Mouse (Mus musculus): ENCODE results near the gene Defb23. TPM values are rescaled to one million over a fixed set of nuclear protein-coding genes. Genes with fewer than 3 reads are reported as not detected.

Gene Defb23
- total RNA-seq (2018; cell fraction: chromatin; rRNA removed): not detected
- not detected for total RNA-seq (2018; cell fraction: cytosol; rRNA removed)
- not detected for total RNA-seq (2018; cell fraction: nucleus; rRNA removed)
- polyA plus RNA-seq (2018): not detected in 3 replicates

GRCm38 (mm10) chr2:152464570-152465150 is at the start of gene Defb23:
Defb23 (minus strand) TSS chr2:152464620.
- Histone ChIP-seq H3K4me3 (ENCODE audit: inconsistent target) (no peak within 1 kb of the TSS), H3K36me3 (ENCODE audit: inconsistent target) (no peaks in the 10 kb centered on the region), H3K27ac (no peak within 1 kb of the TSS), H3K79me2 (ENCODE audit: inconsistent target) (no peaks in the 10 kb centered on the region)
- WGBS (ENCODE audit: missing documents): 92% methylated on average over 3 of the region's 3 CpGs

GRCm38 (mm10) chr2:152511592-152511991 is 47.2 kb upstream of the Defb23 start, which contains the start of gene Defb26:
Defb26 (minus strand) TSS chr2:152511692.
- H3K27ac ChIP-seq: no peak within 1 kb of the TSS
- H3K4me3 ChIP-seq (ENCODE audit: inconsistent target): no peak within 1 kb of the TSS
- 87% methylated on average over 1 of the region's 1 CpGs for WGBS (ENCODE audit: missing documents)
- H3K36me3 ChIP-seq (ENCODE audit: inconsistent target): no peaks in the 10 kb centered on the region
- H3K79me2 ChIP-seq (ENCODE audit: inconsistent target): no peaks in the 10 kb centered on the region

DNA sequence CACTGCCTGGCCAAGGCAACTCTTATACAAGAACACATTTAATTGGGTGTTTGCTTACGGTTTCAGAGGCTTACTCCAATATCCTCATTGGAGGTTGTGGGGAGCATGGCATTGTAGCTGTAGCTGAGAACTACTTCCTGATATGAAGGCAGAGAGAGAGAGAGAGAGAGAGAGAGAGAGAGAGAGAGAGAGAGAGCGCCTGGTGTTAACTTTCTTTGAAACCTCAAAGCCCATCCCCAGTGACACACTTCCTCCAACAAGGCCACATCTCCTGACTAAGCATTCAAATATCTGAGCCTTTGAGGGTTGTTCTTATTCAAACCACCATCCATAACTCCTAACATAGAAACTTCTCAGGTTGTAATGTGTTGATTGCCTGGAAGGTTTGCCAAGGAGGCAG is 39.5 kb upstream of the Defb23 start:
- Histone ChIP-seq H3K4me3 (ENCODE audit: inconsistent target) (no peak overlapping the region), H3K27ac (no peak overlapping the region), H3K79me2 (ENCODE audit: inconsistent target) (no peaks in the 10 kb centered on the region), H3K36me3 (ENCODE audit: inconsistent target) (no peaks in the 10 kb centered on the region)
- WGBS (ENCODE audit: missing documents): 83% methylated on average over 1 of the region's 2 CpGs

DNA sequence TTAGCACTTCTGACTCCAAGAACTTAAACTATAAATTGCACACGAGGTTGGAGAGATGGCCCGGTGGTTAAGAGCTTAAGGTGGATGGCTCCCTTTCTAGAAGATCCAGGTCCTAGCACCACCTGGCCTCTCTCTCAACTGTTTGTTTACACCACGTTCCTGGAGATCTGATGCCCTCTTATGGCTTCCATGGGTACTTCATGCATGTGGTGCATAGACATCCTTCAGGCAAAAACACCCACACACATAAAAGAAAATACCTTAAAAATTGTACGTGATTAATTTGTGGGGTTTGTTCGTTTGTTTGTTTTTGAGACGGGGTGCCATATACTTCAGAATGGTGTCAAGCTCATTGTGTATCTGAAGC is 36.4 kb upstream of the Defb23 start:
- Histone ChIP-seq H3K79me2 (ENCODE audit: inconsistent target) (no peaks in the 10 kb centered on the region), H3K36me3 (ENCODE audit: inconsistent target) (no peaks in the 10 kb centered on the region), H3K27ac (no peak overlapping the region), H3K4me3 (ENCODE audit: inconsistent target) (no peak overlapping the region)
- WGBS (ENCODE audit: missing documents): 90% methylated on average over 6 of the region's 6 CpGs

DNA sequence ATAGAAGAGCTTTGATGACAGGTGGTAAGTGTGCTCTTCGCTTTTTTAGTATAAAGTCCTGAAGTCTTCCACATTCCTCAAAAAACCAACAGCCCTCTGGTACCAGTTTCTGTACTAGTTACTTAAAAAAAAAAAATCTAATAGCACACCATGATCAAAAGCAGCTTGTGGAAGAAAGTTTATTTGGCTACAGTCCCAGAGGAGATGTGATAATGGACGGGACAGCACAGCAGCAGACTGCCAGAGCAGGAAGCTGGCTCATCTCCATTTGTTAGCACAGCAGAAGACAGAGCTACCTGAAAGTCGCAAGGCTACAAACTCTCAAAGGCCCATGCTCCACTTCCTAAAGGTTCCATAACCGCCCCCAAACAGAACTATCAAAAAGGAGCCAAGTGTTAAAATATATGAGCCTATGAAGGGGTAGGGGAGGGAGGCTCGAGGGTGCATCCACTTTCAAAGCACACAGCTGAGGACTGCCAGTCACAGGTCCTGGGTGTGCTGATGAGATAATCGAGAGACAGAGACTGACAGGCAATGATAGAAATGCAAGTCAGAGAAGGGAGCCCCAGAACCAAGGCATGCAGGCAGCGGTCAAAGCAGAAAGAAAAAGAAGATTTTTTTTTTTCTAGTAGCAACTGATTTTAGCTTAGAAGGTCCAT is 35.9 kb upstream of the Defb23 start:
- H3K36me3 ChIP-seq (ENCODE audit: inconsistent target): no peaks in the 10 kb centered on the region
- H3K27ac ChIP-seq: no peak overlapping the region
- no peaks in the 10 kb centered on the region for H3K79me2 ChIP-seq (ENCODE audit: inconsistent target)
- WGBS (ENCODE audit: missing documents): 81% methylated on average over 7 of the region's 7 CpGs
- H3K4me3 ChIP-seq (ENCODE audit: inconsistent target): no peak overlapping the region

DNA sequence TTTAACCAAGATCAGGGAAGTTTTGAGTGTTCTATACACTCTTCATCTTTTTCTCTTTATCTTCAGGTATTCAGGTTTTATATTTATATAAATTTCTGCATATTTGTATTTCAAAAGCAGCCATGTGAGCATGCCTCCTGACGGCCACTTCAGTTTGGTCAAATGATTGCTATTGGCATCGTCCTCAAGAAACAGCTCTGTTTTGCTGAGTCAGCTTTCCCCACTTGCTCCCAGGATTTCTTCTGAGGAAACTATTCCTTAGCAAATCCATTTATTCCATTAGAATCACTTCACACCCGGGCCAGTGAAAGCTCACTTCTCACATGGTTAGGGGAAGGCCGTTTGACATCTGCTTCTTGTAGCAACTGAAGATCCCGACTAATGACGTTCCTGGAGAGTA is 33.6 kb upstream of the Defb23 start:
- H3K79me2 ChIP-seq (ENCODE audit: inconsistent target): no peaks in the 10 kb centered on the region
- no peaks in the 10 kb centered on the region for H3K36me3 ChIP-seq (ENCODE audit: inconsistent target)
- H3K4me3 ChIP-seq (ENCODE audit: inconsistent target): no peak overlapping the region
- 92% methylated on average over 6 of the region's 6 CpGs for WGBS (ENCODE audit: missing documents)
- H3K27ac ChIP-seq: no peak overlapping the region

- Histone ChIP-seq H3K4me3 (ENCODE audit: inconsistent target) (no peak overlapping the region), H3K27ac (no peak overlapping the region), H3K79me2 (ENCODE audit: inconsistent target) (no peaks in the 10 kb centered on the region), H3K36me3 (ENCODE audit: inconsistent target) (no peaks in the 10 kb centered on the region)
- WGBS (ENCODE audit: missing documents): 90% methylated on average over 6 of the region's 6 CpGs
Measured at GRCm38 (mm10) chr2:152493151-152493550, 28.7 kb upstream of the Defb23 start.

- no peaks in the 10 kb centered on the region for H3K79me2 ChIP-seq (ENCODE audit: inconsistent target)
- H3K36me3 ChIP-seq (ENCODE audit: inconsistent target): no peaks in the 10 kb centered on the region
- H3K27ac ChIP-seq: no peak within 1 kb of the TSS
- H3K4me3 ChIP-seq (ENCODE audit: inconsistent target): no peak within 1 kb of the TSS
Measured at GRCm38 (mm10) chr2:152490038-152490437, 25.6 kb upstream of the Defb23 start, which contains the start of gene Defb22. Defb22 (minus strand) TSS chr2:152490138.

- WGBS (ENCODE audit: missing documents): 92% methylated on average over 2 of the region's 2 CpGs
- no peak overlapping the region for H3K27ac ChIP-seq
- H3K4me3 ChIP-seq (ENCODE audit: inconsistent target): no peak overlapping the region
- no peaks in the 10 kb centered on the region for H3K36me3 ChIP-seq (ENCODE audit: inconsistent target)
- no peaks in the 10 kb centered on the region for H3K79me2 ChIP-seq (ENCODE audit: inconsistent target)
Measured at GRCm38 (mm10) chr2:152487024-152487423, 22.6 kb upstream of the Defb23 start.

GRCm38 (mm10) chr2:152481726-152482125 is 17.3 kb upstream of the Defb23 start:
- H3K36me3 ChIP-seq (ENCODE audit: inconsistent target): no peaks in the 10 kb centered on the region
- no peak overlapping the region for H3K27ac ChIP-seq
- WGBS (ENCODE audit: missing documents): 96% methylated on average over 7 of the region's 7 CpGs
- no peak overlapping the region for H3K4me3 ChIP-seq (ENCODE audit: inconsistent target)
- H3K79me2 ChIP-seq (ENCODE audit: inconsistent target): no peaks in the 10 kb centered on the region

DNA sequence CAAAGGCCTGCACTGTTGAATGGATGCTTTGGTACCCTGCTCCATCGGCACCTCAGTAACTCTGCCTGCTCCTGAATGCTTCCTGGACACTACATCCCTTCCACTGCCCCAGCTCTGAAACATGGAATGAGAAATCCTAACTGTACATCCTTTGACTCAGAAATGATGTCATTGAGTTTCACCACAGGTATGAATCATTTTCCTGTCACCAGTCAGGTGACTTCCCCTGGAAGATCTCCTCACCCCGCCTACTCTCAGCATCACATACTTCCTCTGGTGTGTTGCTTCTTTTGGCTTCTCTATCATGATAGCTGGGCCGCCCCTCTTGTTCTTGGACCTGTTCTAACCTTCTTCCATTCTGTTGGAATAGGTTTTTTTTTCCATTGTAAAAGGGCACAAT is 16.5 kb upstream of the Defb23 start:
- Histone ChIP-seq H3K79me2 (ENCODE audit: inconsistent target) (no peaks in the 10 kb centered on the region), H3K36me3 (ENCODE audit: inconsistent target) (no peaks in the 10 kb centered on the region), H3K4me3 (ENCODE audit: inconsistent target) (no peak overlapping the region), H3K27ac (no peak overlapping the region)
- 51% methylated on average over 3 of the region's 3 CpGs for WGBS (ENCODE audit: missing documents)

DNA sequence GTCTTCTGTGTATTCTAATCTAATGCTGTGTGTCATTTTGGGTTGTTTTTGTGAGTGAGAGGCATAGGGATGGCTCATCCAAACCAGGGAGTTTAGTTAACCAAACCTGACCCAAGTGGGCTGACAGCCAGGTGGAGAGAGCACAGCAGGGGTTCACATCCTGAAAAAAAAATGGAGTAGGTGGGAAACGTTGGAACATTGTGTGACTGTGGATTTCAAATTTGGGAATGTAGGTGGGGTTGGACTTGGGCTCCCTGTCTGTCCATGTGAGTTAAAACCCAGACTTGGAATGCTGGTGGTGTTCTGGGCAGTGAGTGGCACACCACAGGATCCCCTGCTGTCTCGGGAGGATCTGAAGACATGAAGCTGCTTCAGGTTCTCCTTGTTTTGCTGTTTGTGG is 12.3 kb upstream of the Defb23 start, which contains the start of gene Defb20:
Gene Defb20, plus strand, starts transcription at position 301 of the 400 bp plus-strand sequence.
- no peaks in the 10 kb centered on the region for H3K36me3 ChIP-seq (ENCODE audit: inconsistent target)
- no peak within 1 kb of the TSS for H3K4me3 ChIP-seq (ENCODE audit: inconsistent target)
- 81% methylated on average over 2 of the region's 2 CpGs for WGBS (ENCODE audit: missing documents)
- H3K27ac ChIP-seq: no peak within 1 kb of the TSS
- H3K79me2 ChIP-seq (ENCODE audit: inconsistent target): no peaks in the 10 kb centered on the region

GRCm38 (mm10) chr2:152472434-152472833 is 8.0 kb upstream of the Defb23 start:
- Histone ChIP-seq H3K36me3 (ENCODE audit: inconsistent target) (no peaks in the 10 kb centered on the region), H3K27ac (no peak overlapping the region), H3K4me3 (ENCODE audit: inconsistent target) (no peak overlapping the region), H3K79me2 (ENCODE audit: inconsistent target) (no peaks in the 10 kb centered on the region)
- 39% methylated on average over 3 of the region's 3 CpGs for WGBS (ENCODE audit: missing documents)

DNA sequence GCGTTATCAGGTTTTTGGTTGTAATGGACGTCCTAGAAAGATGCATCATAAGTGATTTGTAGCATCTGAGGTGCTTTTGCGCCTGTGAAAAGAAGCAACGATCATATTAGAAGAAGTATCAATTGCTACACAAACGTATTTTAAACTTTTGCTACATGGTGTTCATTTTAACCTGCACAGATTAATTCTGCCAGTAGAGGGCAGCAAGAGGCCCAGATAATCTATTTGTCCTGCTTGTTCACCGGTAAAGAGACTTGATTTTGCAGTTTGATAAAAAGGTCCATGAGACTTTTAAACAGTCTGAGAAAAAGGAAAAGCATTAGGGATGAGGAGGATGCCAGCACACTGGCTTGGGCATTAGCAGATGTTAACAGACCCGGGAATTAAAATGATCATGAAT is 6.6 kb upstream of the Defb23 start:
- WGBS (ENCODE audit: missing documents): 23% methylated on average over 7 of the region's 7 CpGs
- H3K4me3 ChIP-seq (ENCODE audit: inconsistent target): no peak overlapping the region
- H3K27ac ChIP-seq: no peak overlapping the region
- no peaks in the 10 kb centered on the region for H3K79me2 ChIP-seq (ENCODE audit: inconsistent target)
- H3K36me3 ChIP-seq (ENCODE audit: inconsistent target): no peaks in the 10 kb centered on the region

DNA sequence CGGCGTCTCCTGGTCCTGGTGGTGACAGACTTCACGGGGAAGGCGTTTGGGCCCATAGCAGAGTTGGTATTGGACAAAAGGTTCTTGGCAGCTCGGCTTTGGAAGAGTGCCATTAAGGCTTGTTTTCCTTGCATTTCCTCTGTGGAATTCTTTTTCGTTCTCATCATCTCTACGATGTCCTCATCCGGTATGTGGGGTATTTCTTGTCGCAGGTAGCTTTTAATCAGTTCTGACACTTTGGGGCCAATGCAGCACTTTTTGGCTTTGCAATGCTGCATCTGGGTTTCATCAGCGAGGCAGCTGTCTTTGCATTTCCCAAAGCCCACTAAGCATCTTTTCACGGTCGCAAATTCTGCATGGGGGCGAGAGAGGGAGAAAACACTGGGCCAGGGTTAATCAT is 5.2 kb downstream of the Defb23 start:
- Histone ChIP-seq H3K36me3 (ENCODE audit: inconsistent target) (no peaks in the 10 kb centered on the region), H3K4me3 (ENCODE audit: inconsistent target) (no peak overlapping the region), H3K27ac (no peak overlapping the region), H3K79me2 (ENCODE audit: inconsistent target) (no peaks in the 10 kb centered on the region)
- 85% methylated on average over 13 of the region's 13 CpGs for WGBS (ENCODE audit: missing documents)

Data from macrophage (primary cell).